13 mouse cellular contexts compared by ENCODE assay signal in the genomic region with DNA sequence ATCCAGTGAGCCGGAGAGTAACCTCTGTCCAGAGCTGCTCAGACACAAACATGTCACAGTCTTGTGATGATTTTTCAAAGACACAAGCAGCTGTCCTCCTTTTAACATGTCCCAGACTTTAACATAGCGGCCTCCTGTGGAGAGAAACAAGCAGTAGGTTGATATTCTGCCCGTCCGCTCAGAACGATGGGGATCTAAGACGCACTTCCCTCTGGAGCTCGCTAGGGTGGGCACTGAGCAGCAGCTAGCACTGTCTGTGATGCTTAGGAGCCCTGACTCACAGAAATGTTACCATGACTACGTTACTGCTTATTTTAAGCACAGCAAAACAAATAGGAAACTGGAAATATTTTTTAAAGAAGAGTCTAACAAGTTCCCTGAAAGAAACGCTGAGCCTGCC. TPM values are rescaled to one million over a fixed set of nuclear protein-coding genes. Genes with fewer than 3 reads are reported as not detected.
DNase-seq lines count a peak whose midpoint lies in the region; ATAC-seq lines count a peak whose summit lies in the region.
"Had no signal": no experiment of that assay in that cellular context is flagged by ENCODE, and none has a peak within 500 bp of the region (broad histone marks: within the 10 kb centered on the region; RNA-seq: fewer than 3 reads in every experiment).

No protein-coding gene starts in this region.

- WGBS in forebrain, embryonic 13.5 days, result 76% methylated on average over 9 of the region's 9 CpGs

- H3K9me3 ChIP-seq in forebrain, embryonic 13.5 days (replicated peaks), result no peaks in the 10 kb centered on the region
- H3K9me3 ChIP-seq: embryonic facial prominence, embryonic 13.5 days had no signal

- H3K4me2 ChIP-seq in forebrain, embryonic 13.5 days, result no peak overlapping the region
- H3K4me2 ChIP-seq: embryonic facial prominence, embryonic 13.5 days had no signal

- ATAC-seq in forebrain, embryonic 13.5 days, result no peak

- no peaks in the 10 kb centered on the region for H3K4me1 ChIP-seq in forebrain, embryonic 13.5 days
- H3K4me1 ChIP-seq: embryonic facial prominence, embryonic 13.5 days had no signal

- no peaks in the 10 kb centered on the region for H3K27me3 ChIP-seq in forebrain, embryonic 13.5 days
- H3K27me3 ChIP-seq: embryonic facial prominence, embryonic 13.5 days had no signal

- peak; percentile 27 for DNase-seq in lung, postnatal 10 days
- no peak for DNase-seq in lung, postnatal 14 days
- peak; percentile 81 for DNase-seq in frontal cortex, adult 2 months (ENCODE audit: extremely low spot score in 1 of 2, low spot score in 1 of 2)
- DNase-seq in left cerebral cortex, adult 18-20 months (ENCODE audit: low spot score in 2 of 2), result peak; percentile 44 to 78
- peak; percentile 85 for DNase-seq in telencephalon, adult 2 months (ENCODE audit: low read depth, low spot score)
- no peak for DNase-seq in thymus, postnatal 36 days
- DNase-seq: heart, postnatal 14 days had no signal

- H3K36me3 ChIP-seq in forebrain, embryonic 13.5 days (ENCODE audit: poor library complexity, severe bottlenecking), result peaks cover 88% of the 10 kb centered on the region

- no peak overlapping the region for H3K27ac ChIP-seq in forebrain, embryonic 13.5 days
- H3K27ac ChIP-seq: embryonic facial prominence, embryonic 13.5 days had no signal

- no peak overlapping the region for H3K9ac ChIP-seq in forebrain, embryonic 13.5 days
- H3K9ac ChIP-seq: embryonic facial prominence, embryonic 13.5 days had no signal

- H3K4me3 ChIP-seq in forebrain, embryonic 13.5 days, result no peak overlapping the region
- H3K4me3 ChIP-seq: embryonic facial prominence, embryonic 13.5 days; myocyte had no signal

RNA-seq across cellular contexts. Expression of a gene that starts 7.9 kb away (rescaled TPM):
- 21.1 and 22.4 TPM in 2 replicates for polyA plus RNA-seq in frontal cortex, adult 2 months (2012; rRNA removed)
- total RNA-seq in left cerebral cortex, adult 18-20 months (2021), result 10 to 100 TPM; 22.5 to 22.8 TPM
- polyA plus RNA-seq in forebrain, embryonic 13.5 days (2015; fragmentation: Nextera tagmentation; extraction: Ambion mirVana), result 31.3 and 32.1 TPM in 2 replicates

RNA-seq across cellular contexts. Expression of a gene that starts 8.0 kb away (rescaled TPM):
- polyA plus RNA-seq in frontal cortex, adult 2 months (2012; rRNA removed), result 55.8 and 61.4 TPM in 2 replicates
- total RNA-seq in left cerebral cortex, adult 18-20 months (2021), result 10 to 100 TPM; 44.6 to 45.9 TPM
- polyA plus RNA-seq in forebrain, embryonic 13.5 days (2015; fragmentation: Nextera tagmentation; extraction: Ambion mirVana), result 43.3 and 45.8 TPM in 2 replicates

RNA-seq across cellular contexts. Expression of a gene that starts 24.8 kb away (rescaled TPM):
- not detected in 2 replicates for polyA plus RNA-seq in frontal cortex, adult 2 months (2012; rRNA removed)
- not detected for total RNA-seq in left cerebral cortex, adult 18-20 months (2021)
- not detected in 2 replicates for polyA plus RNA-seq in forebrain, embryonic 13.5 days (2015; fragmentation: Nextera tagmentation; extraction: Ambion mirVana)
- total RNA-seq: gastrocnemius, adult 8-10 months; heart, postnatal 14 days had no signal
- polyA plus RNA-seq: embryonic facial prominence, embryonic 13.5 days; kidney, embryonic 16.5 days; liver, embryonic 16.5 days; myocyte had no signal

RNA-seq across cellular contexts. Expression of a gene that starts 48.7 kb away (rescaled TPM):
- polyA plus RNA-seq in frontal cortex, adult 2 months (2012; rRNA removed), result 10.6 and 27.2 TPM in 2 replicates
- 10 to 100 TPM; 35.4 to 42.3 TPM for total RNA-seq in left cerebral cortex, adult 18-20 months (2021)
- 7.0 TPM in 2 replicates for polyA plus RNA-seq in forebrain, embryonic 13.5 days (2015; fragmentation: Nextera tagmentation; extraction: Ambion mirVana)

Comparison
In these comparisons a context has a peak if more than half of its experiments do, and no peak if none do; other contexts are left out.
1. DNase-seq: peak in lung, postnatal 10 days (single experiment), frontal cortex, adult 2 months (2 of 2), left cerebral cortex, adult 18-20 months (2 of 2) and telencephalon, adult 2 months (single experiment); none in lung, postnatal 14 days (single experiment) and thymus, postnatal 36 days (0 of 2).